Mouse (Mus musculus): ENCODE data around the gene Gm28168. TPM values are rescaled to one million over a fixed set of nuclear protein-coding genes. Genes with fewer than 3 reads are reported as not detected.
"Not testable (repeated sequence)": the region's sequence is repeated elsewhere in the genome, so short reads cannot be mapped to it uniquely, and the experiment has no call there.

Gene Gm28168
- not detected in 2 replicates for polyA plus RNA-seq (2014; fragmentation: Nextera tagmentation; extraction: Ambion mirVana)

- H3K4me1 ChIP-seq (ENCODE audit: control insufficient read depth, insufficient read depth, low read length); H3K27ac ChIP-seq (ENCODE audit: low read depth, low read length); H3K9ac ChIP-seq (ENCODE audit: low read length); H3K9me3 ChIP-seq (ENCODE audit: control insufficient read depth, low read length); H3K4me2 ChIP-seq; DNase-seq (ENCODE audit: low spot score, missing footprints); H3K27me3 ChIP-seq (ENCODE audit: control insufficient read depth, insufficient read depth, low read length); ATAC-seq (ENCODE audit: low FRiP score); H3K36me3 ChIP-seq (ENCODE audit: control insufficient read depth, insufficient read depth, low read length); H3K4me3 ChIP-seq (ENCODE audit: low read depth, low read length): not testable (repeated sequence)
- 70% methylated on average over 1 of the region's 1 CpGs for WGBS
These were observed at the start of gene Gm28168 for GRCm38 (mm10) chr1:117927715-117928114. Gene Gm28168, plus strand, starts transcription at chr1:117928015.

- ATAC-seq (ENCODE audit: low FRiP score) (no peak), DNase-seq (ENCODE audit: low spot score, missing footprints) (no peak)
- no peak within 1 kb of the TSS for H3K9ac ChIP-seq (ENCODE audit: low read length)
- no peaks in the 10 kb centered on the region for H3K9me3 ChIP-seq (ENCODE audit: control insufficient read depth, low read length)
- no peaks in the 10 kb centered on the region for H3K27me3 ChIP-seq (ENCODE audit: control insufficient read depth, insufficient read depth, low read length)
- 77% methylated on average over 4 of the region's 4 CpGs for WGBS
- H3K4me3 ChIP-seq (ENCODE audit: low read depth, low read length) = no peak within 1 kb of the TSS
- no peaks in the 10 kb centered on the region for H3K4me1 ChIP-seq (ENCODE audit: control insufficient read depth, insufficient read depth, low read length)
- no peak within 1 kb of the TSS for H3K4me2 ChIP-seq
- H3K27ac ChIP-seq (ENCODE audit: low read depth, low read length) = no peak within 1 kb of the TSS
- H3K36me3 ChIP-seq (ENCODE audit: control insufficient read depth, insufficient read depth, low read length) = no peaks in the 10 kb centered on the region
These were observed 37.8 kb downstream of the Gm28168 start, which contains the start of gene Gm7145 for GRCm38 (mm10) chr1:117965639-117966038. Gene Gm7145, plus strand, starts transcription at chr1:117965939.

Other genes with a start within 250 kb of the Gm28168 start
- not detected in 2 replicates for gene Gm28363, start 230.9 kb upstream of the Gm28168 start, polyA plus RNA-seq (2014; fragmentation: Nextera tagmentation; extraction: Ambion mirVana)
- not detected in 2 replicates for gene B020011L13Rik, start 146.9 kb upstream of the Gm28168 start, polyA plus RNA-seq (2014; fragmentation: Nextera tagmentation; extraction: Ambion mirVana)
- not detected in 2 replicates for gene Gm28360, start 97.9 kb upstream of the Gm28168 start, polyA plus RNA-seq (2014; fragmentation: Nextera tagmentation; extraction: Ambion mirVana)
- not detected in 2 replicates for gene Gm7145, start 37.9 kb downstream of the Gm28168 start, polyA plus RNA-seq (2014; fragmentation: Nextera tagmentation; extraction: Ambion mirVana)
- gene Gm29106, start 248.5 kb downstream of the Gm28168 start, polyA plus RNA-seq (2014; fragmentation: Nextera tagmentation; extraction: Ambion mirVana) = 0.21 and 0.23 TPM in 2 replicates

All from midbrain, embryonic 11.5 days (tissue).